Mouse (Mus musculus): ENCODE results near the gene Ttc23.

The Ttc23 gene

DNA sequence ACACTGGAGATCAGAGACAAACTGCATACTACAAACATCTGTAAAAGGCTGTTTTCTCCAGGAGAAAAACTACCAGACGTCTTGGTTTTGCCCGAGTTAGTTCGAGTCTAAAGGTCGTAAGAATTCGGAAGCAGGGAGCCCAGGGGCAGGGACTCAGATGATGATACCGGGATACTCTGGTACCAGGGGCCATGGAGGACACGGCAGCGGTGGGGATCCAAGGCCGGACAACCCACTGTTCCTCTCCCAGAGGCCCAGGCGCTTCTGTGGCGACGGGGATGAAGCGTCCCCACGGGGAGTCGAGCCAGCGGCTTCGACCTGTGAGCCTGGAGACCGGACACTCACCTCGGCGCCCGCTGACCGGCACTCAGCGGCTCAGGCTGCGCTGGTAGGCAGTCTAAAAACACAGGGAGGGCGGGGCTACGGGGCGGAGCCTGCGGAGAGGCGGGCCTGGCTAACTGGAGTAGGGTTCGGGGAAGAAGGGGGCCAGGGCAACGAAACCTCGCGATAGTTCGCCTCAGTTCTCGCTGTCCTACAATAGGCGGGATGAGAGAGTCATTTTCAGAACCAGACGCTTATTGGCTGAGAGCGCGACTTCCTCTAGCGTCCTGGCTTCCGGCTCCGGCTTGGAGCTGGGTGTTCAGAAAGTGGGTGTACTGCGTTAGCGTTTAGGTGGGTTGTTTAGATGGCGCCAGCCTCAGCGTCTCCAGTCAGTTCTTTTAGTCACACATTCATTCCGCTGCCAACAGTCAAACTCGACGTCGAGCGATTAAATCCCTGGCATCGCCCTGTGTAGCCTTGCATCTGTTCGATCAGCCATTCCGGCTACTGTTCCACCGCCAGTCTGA, 2.2 kb upstream of the Ttc23 start, which contains the start of gene Lrrc28:
TSS of gene Lrrc28 (minus strand) at position 436 of the 848 bp plus-strand sequence.
- peak; percentile 99 for DNase-seq (ENCODE audit: low read depth, low spot score)

DNA sequence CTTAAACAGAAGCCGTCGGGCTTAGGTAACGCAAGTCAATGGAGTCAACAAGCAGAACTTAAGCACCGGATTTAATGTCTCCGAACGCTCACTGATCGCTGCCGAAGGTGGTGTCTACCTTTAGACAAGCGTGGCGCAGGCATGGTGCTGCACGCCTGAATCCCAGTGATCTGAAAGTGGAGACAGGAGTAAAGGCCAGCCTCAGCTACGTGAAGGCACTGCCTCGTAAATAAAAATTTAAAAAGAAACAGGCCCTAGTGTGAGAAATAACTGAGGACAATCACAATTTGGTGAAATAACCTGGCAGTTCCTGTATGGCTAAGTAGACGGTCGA, 1.6 kb upstream of the Ttc23 start:
- DNase-seq (ENCODE audit: low read depth, low spot score) = no peak

DNA sequence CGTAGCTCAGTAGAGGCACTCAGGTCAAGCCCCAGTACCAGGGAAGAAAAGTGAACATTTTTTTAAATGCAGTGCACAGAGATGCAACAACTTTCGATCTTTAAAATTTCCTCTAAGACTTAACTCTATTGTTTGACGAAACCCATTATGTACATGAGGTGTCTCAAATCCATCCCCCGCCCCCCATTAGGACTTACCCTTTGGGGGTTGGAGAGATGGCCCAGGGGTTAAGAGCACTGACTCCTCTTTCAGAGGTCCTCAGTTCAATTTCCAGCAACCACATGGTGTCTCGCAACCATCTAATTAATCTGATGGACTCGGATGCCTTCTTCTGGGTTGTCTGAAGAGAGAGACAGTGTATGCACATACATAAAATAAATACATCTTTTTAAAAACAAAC, 1.1 kb upstream of the Ttc23 start:
- no peak for DNase-seq (ENCODE audit: low read depth, low spot score)

DNA sequence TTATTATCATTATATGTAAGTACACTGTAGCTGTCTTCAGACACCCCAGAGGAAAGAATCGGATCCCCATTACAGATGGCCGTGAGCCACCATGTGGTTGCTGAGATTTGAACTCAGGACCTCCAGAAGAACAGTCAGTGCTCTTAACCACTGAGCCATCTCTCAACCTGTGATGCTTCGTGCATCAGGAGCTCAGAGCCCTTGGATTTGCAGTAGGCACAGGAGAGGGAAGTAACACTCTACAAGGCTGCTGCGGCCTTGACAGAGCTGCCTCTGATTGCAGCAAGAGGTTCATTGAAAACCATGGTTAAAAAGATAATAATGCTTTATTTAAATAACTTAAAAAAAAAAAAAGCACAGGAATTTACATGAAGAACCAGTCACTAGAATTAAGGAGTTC, 1.2 kb downstream of the Ttc23 start:
- no peak for DNase-seq (ENCODE audit: low read depth, low spot score)

DNA sequence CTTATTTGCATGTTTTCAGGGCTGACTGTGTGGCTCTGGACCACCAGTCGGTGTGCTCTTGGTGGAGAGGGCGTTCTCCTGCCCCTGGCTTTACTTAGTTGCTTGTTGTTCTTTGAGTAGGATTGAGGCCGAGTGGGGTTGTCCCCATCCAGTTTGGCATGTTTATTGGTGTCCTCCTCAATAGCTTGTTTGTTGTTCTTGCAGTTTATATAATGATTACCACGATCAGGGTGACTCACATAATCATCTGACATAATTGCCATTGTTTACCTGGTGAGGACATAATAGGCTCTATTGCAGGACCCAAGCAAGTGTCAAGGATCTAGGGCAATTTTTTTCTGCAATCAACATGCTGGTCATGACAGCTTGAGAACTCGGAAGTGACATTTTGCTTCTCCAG, 5.0 kb downstream of the Ttc23 start:
- no peak for DNase-seq (ENCODE audit: low read depth, low spot score)

DNA sequence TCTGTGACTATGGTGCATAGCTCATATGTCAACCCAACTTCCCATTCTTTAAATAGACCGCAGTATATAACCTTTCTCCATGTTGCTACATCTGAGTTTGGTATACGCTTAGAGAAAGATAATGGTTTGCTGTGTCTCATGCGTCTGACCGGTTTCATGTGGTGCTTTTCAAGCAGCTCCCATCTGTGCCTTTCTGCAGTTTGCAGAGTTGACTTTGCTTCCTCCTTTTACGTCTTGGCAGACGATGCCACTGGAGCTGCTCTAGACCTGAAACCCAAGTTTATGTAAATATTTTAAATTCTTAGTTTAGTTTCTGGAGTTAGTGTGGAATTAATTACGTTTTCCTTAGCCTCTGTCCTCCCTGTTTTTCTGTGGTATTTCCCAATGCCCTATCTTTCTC, 7.5 kb downstream of the Ttc23 start:
- no peak for DNase-seq (ENCODE audit: low read depth, low spot score)

DNA sequence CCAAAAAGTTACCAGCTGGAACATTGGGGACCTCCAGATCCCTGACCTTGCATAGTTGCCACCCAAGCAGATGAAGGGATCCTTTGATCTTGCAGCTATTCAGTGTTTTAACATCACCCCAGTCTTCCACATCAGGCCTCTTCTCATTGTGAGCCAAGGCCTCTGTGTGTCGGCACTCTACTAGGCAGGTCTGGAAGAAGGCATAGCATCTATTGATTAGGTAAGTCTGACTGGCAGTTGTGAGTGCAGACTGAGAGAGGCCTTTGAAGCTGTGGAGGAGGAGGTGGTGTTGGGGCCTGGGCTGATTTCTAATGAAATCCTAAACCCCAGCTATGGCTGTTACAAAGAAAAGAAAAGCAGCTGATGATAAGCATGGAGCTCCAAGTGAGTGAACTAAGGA, 8.0 kb downstream of the Ttc23 start:
- DNase-seq (ENCODE audit: low read depth, low spot score) = peak; percentile 64

DNA sequence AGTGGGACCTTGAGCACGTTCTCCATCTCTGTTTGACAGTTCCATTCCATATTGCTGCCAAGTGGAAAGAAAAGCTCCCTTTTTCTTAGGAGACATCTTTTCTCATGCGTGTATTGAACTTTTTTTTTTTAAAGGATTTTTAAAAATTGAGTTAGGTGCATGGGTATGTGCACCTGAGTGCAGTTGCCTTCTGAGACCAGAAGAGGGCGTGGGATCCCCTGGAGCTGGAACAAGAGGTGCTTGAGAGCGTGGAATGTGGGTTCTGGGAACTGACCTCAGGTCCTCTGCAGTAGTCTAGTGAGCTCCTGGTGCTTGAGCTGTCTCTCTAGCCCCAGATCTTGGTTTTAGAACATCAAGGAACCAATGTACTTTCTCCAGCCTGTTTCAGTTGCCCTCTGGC, 10.9 kb downstream of the Ttc23 start:
- DNase-seq (ENCODE audit: low read depth, low spot score) = peak; percentile 49

DNA sequence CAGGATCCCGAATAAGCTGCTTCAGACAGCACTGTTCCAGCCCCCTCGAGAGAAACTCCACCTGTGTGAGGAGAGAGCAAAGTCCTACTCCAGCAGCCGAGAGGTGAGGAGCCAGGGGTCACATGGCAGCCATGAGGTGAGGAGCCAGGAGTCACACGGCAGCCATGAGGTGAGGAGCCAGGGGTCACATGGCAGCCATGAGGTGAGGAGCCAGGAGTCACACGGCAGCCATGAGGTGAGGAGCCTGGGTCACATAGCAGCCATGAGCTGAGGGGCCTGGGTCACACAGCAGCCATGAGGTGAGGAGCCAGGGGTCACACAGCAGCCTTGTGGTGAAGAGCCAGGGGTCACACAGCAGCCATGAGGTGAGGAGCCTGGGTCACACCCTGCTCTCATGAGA, 15.2 kb downstream of the Ttc23 start:
- peak; percentile 39 for DNase-seq (ENCODE audit: low read depth, low spot score)

DNA sequence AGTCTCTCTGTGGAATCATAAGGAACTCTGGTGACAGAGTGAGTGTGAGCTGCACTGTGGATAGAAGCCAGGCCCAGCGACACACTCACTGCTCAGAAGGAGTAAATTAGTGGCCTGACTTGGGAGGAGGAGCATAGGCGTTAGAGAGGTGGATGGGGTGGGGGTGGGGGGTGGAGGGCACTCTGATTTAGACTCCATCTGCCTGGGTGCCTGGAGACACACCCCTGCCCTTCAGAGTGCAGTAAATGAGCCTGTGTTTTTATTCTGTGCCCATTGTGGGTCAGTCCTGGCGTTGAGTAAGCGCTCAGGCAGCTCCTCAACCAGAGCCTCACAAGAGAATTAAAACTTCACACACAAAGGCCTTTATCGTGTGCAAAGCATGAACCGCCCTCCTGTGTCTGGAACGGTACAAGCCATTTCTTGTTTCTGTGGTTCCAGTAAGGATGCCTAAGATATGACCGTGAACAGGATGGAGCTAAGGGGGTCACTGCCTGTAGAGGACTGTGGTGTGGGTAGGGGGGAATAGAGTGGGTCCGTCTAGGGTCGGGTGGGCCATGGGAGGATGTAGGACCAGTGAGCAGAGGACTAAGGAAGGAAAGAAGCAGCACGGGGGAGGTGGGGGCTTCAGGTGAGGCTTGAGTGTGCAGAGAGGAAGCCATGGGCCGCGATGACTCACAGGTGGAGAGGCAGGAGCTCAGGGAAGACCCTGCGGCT, 16.9 kb downstream of the Ttc23 start:
- no peak for DNase-seq (ENCODE audit: low read depth, low spot score)

DNA sequence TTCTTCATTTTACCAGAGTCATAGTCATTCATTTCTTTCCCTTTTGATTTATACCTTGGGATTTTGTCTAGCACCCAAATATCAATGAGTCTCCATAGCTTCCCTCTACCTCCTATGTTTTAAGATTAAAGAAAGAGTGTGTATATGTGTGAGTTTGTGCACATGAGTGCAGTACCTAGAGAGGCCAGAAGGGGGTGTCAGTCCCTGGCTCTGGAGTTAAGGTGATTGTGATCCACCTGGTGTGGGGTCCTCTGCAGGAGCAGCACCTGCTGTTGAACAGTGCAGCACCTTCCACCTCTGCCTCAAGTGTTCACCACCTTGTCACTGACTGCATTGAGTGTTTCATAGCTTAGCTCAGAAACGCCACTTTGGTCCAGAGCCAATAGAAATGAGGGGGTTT, 23.8 kb downstream of the Ttc23 start:
- DNase-seq (ENCODE audit: low read depth, low spot score) = peak; percentile 63

DNA sequence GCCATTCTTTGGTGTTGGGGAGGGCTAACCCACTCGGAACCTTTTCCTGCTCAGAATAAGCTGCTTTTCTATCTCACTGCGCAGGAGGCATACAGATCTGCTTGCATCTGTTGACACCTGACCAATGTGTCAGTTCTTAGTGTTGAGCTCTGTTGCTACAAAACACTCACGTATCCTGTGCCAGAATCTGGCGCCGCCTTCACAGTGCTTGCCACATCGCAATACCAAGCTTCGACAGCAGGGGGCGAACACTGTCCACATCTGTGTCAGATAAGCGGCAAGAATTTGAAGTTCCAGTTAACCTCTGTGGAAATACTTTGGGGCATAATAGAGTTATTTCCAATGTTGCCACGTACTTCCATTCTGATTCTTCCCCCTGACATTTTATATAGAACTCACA, 25.4 kb downstream of the Ttc23 start:
- peak; percentile 88 for DNase-seq (ENCODE audit: low read depth, low spot score)

DNA sequence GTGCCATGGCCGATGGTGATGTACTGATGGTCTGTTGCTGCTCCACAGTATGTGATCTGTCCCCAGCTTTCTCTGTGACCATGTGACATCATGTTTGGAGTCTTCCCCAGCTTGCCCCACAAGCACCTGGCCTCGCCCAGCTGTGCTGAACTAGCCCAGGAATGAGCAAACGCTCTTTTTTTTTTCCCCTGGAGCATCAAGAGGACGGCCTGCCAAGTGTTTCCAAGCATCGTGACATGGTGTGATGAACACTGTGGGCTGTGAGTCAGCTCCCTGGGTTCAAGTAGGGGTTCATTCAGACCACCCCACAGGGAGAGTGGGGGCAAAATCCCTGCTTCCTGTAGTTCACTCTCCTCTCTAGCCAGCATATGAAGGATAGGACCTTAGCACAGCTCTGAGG, 26.4 kb downstream of the Ttc23 start:
- no peak for DNase-seq (ENCODE audit: low read depth, low spot score)

DNA sequence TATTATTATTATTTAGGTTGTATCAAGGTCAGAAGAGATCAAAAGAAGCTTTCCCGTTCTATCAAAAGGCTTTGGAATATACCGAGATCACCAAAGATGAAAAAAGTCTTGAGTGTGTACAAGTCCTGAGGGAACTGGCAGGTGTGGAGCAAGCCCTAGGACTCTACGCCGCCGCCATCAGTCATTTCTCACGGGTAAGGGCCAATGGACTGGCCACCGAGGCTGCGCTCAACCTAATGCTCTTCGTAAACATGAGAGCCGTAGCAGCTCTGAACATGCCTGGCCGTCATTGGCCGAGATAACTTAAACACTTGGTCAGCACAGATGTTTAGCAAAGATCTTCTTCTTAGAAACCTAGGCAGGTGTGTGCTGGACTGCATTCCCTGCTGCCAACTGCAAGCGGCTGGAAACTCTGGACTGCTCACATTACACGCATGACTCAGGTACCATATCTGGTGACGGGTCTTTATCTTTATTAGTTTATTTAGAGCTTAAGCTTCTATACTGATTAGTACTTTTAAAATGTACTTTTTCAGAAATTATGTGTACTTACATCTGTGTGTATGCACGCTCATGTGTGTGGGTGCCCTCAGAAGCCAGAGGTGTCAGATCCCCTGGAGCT, 31.8 kb downstream of the Ttc23 start:
- DNase-seq (ENCODE audit: low read depth, low spot score) = no peak

DNA sequence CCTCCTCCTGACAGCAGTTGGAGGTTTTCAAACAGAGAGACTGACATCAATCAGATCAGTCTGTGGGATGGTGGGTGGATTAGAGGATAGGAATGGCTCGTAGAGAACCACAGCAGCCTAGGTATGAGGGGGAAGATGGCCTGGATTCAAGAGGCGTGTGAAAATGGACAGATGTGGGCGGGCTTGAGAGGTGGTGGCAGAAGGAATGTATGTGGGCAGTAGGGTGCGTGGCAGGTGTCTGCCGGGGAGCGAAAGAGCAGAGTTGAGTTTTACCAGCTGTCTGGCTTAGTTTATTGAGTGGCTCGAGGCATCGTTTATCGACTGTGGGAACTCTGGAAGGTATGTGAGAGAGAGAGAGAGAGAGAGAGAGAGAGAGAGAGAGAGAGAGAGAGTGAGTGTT, 33.9 kb downstream of the Ttc23 start:
- no peak for DNase-seq (ENCODE audit: low read depth, low spot score)

DNA sequence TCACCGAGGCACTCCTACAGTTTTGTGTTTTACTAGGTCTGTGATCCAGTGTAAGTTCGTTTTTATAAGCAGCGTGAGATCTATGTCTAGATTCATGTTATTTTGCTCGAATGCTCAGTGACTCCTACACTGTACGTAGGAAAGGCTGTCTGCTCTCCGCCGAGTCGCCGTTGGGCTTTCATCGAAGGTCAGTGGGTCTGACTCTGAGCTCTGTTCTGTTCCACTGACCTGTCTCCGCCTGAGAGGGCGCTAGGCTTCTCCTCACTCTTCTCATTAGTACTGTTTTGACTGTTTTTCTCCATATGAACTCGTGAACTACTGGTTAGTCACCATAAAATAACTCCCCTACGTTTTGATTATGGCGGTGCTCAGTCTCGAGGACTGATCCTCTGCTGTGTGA, 35.8 kb downstream of the Ttc23 start:
- no peak for DNase-seq (ENCODE audit: low read depth, low spot score)

DNA sequence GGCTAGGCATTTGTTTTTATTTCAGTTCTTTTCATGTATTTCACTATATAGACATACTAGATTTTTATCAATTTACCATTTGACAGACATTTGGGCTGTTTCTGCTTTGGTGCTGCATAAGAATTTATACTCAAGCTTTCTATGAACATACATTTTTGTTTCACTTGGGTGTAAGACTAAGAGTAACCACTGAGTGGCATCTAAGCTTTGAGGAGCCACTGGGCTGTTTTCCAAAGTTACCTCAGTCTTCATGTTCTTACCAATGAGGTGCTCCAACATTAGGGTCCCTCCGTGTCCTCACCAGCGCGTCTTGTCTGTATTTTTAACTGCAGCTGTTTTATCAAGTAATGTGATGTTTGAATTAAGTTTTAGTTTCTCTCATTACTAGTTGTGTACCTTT, 39.3 kb downstream of the Ttc23 start:
- no peak for DNase-seq (ENCODE audit: low read depth, low spot score)

DNA sequence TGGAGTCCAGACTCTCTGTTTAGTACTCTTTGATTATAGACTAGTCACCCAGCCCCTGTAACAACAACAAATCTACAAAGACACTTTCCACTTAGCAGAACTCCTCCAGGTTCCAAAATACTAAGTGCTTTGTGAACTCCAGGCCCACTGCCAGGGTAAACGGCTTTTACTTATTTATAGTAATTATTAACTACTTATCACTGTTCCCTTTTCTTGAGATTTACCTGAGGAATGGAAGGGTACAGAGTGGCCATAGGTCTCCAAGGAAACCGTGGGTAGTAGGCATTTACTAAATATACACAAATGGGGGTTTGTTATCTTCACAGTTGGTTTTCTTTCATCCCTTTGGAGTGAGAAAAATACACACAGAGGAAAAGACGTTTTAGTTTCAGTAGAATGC, 41.1 kb downstream of the Ttc23 start:
- no peak for DNase-seq (ENCODE audit: low read depth, low spot score)

DNA sequence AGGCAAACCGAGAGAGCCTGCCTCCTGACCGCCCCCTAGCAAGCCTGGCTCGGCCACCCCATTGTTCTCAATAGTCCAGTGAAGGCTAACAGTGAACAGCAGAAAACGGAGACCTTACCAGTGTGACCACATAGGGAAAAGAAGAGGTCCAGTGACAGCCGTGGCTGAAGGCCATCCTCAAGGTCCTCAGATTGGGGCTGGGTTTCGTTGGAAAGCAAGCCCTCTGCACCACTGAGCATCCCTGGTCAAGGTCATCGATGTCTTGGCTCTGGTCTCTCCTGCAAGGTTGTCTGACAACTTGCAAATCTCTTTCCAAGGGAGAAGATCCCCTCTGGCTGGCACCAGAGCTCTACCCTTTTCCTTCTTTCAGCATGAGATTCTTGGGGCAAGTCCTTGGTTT, 42.6 kb downstream of the Ttc23 start:
- DNase-seq (ENCODE audit: low read depth, low spot score) = no peak

DNA sequence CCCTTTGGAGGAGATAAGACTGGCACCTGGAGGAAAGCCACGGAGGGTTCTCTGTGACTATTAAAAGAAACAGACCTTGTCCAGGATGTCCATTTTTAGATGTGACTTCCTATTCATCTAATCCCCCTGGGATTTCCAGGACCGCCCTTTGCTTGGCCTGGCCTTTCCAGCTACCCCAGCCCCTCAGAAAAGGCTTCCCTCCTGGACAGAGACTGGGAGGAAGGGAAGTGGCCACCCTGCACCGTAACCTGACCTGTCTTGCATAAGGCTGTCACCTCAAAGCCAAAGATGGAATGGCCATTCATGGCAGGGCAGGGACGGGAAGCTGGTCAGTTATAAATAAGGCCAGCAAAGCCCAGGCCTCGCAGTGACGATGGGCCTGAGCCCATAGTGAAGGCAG, 43.8 kb downstream of the Ttc23 start:
- DNase-seq (ENCODE audit: low read depth, low spot score) = no peak

DNA sequence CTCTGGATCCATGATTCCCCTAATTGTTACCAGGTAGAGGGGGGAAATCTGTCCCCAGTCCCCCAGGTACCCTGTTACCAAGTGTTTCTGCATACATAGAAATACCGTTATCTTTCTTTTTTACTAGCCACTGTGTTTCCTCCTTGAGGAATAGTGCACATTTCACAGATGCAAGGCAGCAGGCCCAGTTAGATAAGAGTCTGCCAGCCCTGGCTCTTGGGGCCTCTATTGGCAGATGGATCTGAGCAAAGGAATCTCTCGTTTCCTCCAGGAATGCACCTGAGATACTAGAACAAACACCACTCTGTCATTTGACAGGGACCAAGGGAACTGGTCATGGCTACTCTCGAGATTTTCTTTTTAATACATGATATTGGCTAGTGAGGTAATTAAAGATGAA, 44.9 kb downstream of the Ttc23 start:
- no peak for DNase-seq (ENCODE audit: low read depth, low spot score)

DNA sequence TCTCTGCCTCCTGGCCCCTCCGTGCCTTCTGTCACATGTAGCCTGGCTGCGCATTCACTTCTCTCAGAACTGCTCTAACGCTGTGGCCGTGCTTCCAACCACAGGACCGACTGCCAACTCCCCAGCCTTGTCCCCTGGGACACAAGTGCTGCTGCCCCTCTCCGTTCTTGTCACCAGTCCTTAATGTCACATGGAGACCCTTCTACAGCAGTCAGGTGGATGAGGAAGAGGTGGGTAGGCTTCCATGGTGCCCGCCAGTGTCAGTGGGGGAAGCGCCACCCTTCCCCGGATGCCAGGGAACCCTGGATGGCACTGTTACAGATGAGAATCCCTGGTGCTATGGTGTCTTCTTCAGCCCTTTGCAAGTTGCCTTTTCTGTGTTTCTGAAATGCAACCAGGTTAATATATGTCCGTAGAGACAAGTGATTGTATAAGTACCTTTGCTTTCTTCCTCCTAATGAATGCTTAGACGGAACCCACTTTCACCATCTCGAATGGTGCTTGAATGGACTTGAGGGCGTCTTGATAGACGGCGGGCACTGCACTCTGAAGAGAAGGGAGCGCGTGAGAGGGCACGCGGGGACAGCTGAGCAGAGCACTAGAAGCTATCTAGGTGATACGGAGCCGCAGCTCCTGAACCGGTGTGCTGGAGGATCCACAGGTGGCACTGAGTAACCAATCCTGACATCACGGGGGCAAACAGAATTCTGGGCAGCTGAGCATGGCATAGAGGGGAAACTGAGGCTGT, 45.8 kb downstream of the Ttc23 start:
- no peak for DNase-seq (ENCODE audit: low read depth, low spot score)

All from ZHBTc4 (cell line).